ENCODE assay signal across 11 mouse cellular contexts in the genomic region with DNA sequence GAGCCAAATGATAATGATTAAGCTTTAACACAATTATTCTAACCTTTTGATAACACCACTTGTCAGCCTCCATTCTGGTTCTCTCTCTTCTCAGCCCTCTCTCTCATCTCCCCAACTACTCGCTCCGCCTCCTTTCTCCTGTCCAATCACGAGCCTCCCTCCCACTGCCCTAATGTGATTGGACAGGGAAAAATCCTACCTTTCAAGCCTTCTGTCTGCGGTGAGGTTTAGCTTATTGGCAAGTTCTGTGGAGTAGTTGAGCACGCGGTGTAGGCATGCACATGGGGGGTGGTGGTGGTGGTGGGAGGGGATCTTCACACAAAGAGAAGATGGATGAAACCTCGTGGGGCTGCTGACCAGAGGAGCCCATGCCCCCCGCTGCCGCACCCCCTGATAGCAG. TPM values are rescaled to one million over a fixed set of nuclear protein-coding genes. Genes with fewer than 3 reads are reported as not detected.
A peak's percentile ranks its signal among the peaks of the same experiment; 100 is the strongest.
DNase-seq lines count a peak whose midpoint lies in the region; ATAC-seq and TF ChIP-seq lines count a peak whose summit lies in the region.
"Had no signal": no experiment of that assay in that cellular context is flagged by ENCODE, and none has a peak within 500 bp of the region (broad histone marks: within the 10 kb centered on the region; RNA-seq: fewer than 3 reads in every experiment).

No protein-coding gene starts in this region.

- no peaks in the 10 kb centered on the region for H3K9me3 ChIP-seq in midbrain, postnatal 0 days (ENCODE audit: low read length)
- no peaks in the 10 kb centered on the region for H3K9me3 ChIP-seq in midbrain, embryonic 16.5 days (replicated peaks; ENCODE audit: control insufficient read depth, low read length, poor library complexity, severe bottlenecking)

- peak; percentile 53 to 65 for DNase-seq in cerebellum, postnatal 14 days
- DNase-seq in cerebellum, adult 9-11 months, result no peak
- peak; percentile 25 for DNase-seq in midbrain, postnatal 0 days (ENCODE audit: low spot score)
- peak; percentile 52 for DNase-seq in embryo, embryonic 11 days
- no peak for DNase-seq in frontal cortex, adult 2 months (ENCODE audit: extremely low spot score in 1 of 2, low spot score in 1 of 2)
- no peak for DNase-seq in left cerebral cortex, adult 18-20 months (ENCODE audit: low spot score in 2 of 2)
- DNase-seq: cerebellum, adult 11-12 months; heart, adult 18-20 months had no signal

- no peak overlapping the region for H3K27ac ChIP-seq in midbrain, postnatal 0 days (ENCODE audit: low read depth, low read length)
- H3K27ac ChIP-seq in midbrain, embryonic 16.5 days (ENCODE audit: low read length), result no peak overlapping the region

- no peak for ATAC-seq in midbrain, postnatal 0 days (ENCODE audit: low FRiP score)
- ATAC-seq in midbrain, embryonic 16.5 days, result no peak
- ATAC-seq in megakaryocyte progenitor cell, adult 5-6 weeks (replicated peaks; ENCODE audit: poor library complexity), result peak; percentile 44

- no peaks in the 10 kb centered on the region for H3K27me3 ChIP-seq in midbrain, postnatal 0 days (ENCODE audit: insufficient read depth, low read length)
- no peaks in the 10 kb centered on the region for H3K27me3 ChIP-seq in midbrain, embryonic 16.5 days (ENCODE audit: control insufficient read depth, insufficient read depth, low read depth, low read length)

- WGBS in midbrain, postnatal 0 days, result 39% methylated on average over 9 of the region's 9 CpGs
- WGBS in midbrain, embryonic 16.5 days, result 35% methylated on average over 9 of the region's 9 CpGs

- no peaks in the 10 kb centered on the region for H3K4me1 ChIP-seq in midbrain, postnatal 0 days (ENCODE audit: insufficient read depth, low read length)
- H3K4me1 ChIP-seq in midbrain, embryonic 16.5 days (ENCODE audit: control insufficient read depth, insufficient read depth, low read length), result no peaks in the 10 kb centered on the region

- no peak overlapping the region for H3K9ac ChIP-seq in midbrain, postnatal 0 days (replicated peaks; ENCODE audit: low read length, poor library complexity, severe bottlenecking)
- no peak overlapping the region for H3K9ac ChIP-seq in midbrain, embryonic 16.5 days (ENCODE audit: low read depth, low read length)

- no peaks in the 10 kb centered on the region for H3K36me3 ChIP-seq in midbrain, postnatal 0 days (ENCODE audit: insufficient read depth, low read length)
- no peaks in the 10 kb centered on the region for H3K36me3 ChIP-seq in midbrain, embryonic 16.5 days (ENCODE audit: control insufficient read depth, insufficient read depth, low read length)

- no peak overlapping the region for H3K4me3 ChIP-seq in midbrain, postnatal 0 days (ENCODE audit: low read depth, low read length)
- no peak overlapping the region for H3K4me3 ChIP-seq in midbrain, embryonic 16.5 days (ENCODE audit: low read depth, low read length)
- H3K4me3 ChIP-seq: megakaryocyte, embryonic 14.5 days had no signal

- H3K4me2 ChIP-seq in midbrain, postnatal 0 days (ENCODE audit: low read depth, low read length, poor library complexity, severe bottlenecking), result no peak overlapping the region
- H3K4me2 ChIP-seq in midbrain, embryonic 16.5 days (ENCODE audit: low read length), result no peak overlapping the region

- no peak for TF ChIP-seq CTCF in midbrain, postnatal 0 days (IDR thresholded peaks at IDR 0.05)

RNA-seq across cellular contexts. Expression of a gene that starts 20.7 kb away (rescaled TPM):
- 5.3 and 5.7 TPM in 2 replicates for total RNA-seq in midbrain, postnatal 0 days (2014; rRNA removed)
- 4.1 and 4.7 TPM in 2 replicates for polyA plus RNA-seq in midbrain, postnatal 0 days (2015; fragmentation: Nextera tagmentation; extraction: Ambion mirVana)
- polyA plus RNA-seq in midbrain, embryonic 16.5 days (2015; fragmentation: Nextera tagmentation; extraction: Ambion mirVana), result 2.0 and 2.4 TPM in 2 replicates
- total RNA-seq in megakaryocyte progenitor cell, adult 5-6 weeks (2015), result 0.49 and 0.54 TPM in 2 replicates
- total RNA-seq in megakaryocyte progenitor cell, adult 5-6 weeks (2017), result 0.51 and 0.92 TPM in 2 replicates
- 3.4 and 4.0 TPM in 2 replicates for polyA plus RNA-seq in frontal cortex, adult 2 months (2012; rRNA removed)
- total RNA-seq in left cerebral cortex, adult 18-20 months (2021), result 1 to 10 TPM; 2.1 to 2.7 TPM

Comparison
In these comparisons a context has a peak if more than half of its experiments do, and no peak if none do; other contexts are left out.
1. DNase-seq: peak in cerebellum, postnatal 14 days (2 of 2), midbrain, postnatal 0 days (single experiment) and embryo, embryonic 11 days (single experiment); none in cerebellum, adult 9-11 months (single experiment), frontal cortex, adult 2 months (0 of 2) and left cerebral cortex, adult 18-20 months (0 of 2).